Mouse (Mus musculus): Measurements from ENCODE around the gene E130114P18Rik. TPM values are rescaled to one million over a fixed set of nuclear protein-coding genes. Genes with fewer than 3 reads are reported as not detected.

E130114P18Rik gene
- polyA plus RNA-seq (2015; fragmentation: Nextera tagmentation; extraction: Ambion mirVana): 19.1 and 20.6 TPM in 2 replicates

DNA sequence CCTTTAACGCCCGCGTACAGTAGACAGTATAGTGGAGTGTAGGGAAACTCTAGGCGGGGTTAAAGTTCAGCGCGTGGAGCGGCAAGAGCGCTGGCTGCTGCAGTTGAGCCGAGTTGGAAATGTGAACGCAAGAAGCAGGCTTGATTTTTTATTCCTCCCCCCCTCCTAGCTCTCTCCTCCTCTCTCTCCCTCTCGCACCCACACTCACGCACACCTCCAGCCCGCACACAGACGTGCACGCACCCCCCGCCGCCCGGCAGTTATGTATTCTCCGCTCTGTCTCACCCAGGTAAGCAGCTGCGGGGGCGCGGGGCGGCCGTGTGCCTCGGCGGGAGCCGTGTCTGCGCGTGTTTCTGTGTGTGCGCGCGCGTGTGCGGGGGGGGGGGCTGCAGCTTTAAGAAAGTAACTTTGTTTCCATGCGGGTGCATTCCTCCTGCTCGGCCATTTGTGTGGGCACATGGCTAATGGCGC, at the start of gene E130114P18Rik:
TSS of gene E130114P18Rik (minus strand) at position 373 of the 471 bp plus-strand sequence.

DNA sequence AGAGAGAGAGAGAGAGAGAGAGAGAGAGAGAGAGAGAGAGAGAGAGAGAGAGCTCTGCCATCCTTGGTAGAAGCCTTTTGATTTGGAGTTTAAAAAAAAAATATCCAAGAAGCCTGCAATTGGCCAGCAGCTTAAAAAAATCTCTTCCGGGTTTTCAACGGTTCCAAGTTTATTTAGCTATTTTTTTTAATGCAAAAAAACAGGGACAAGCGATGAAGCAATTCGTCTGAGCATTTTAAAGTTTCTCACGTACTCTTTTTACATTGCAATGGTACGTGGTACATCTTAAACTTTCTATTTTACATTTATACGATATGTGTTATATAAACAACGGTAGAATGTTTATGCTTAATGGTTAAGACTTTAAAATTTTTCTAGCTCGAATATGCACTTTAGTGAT, 5.2 kb downstream of the E130114P18Rik start, which contains the start of gene Nfia:
TSS of gene Nfia (plus strand) at position 94 of the 400 bp plus-strand sequence.

Other genes starting within 250 kb of the E130114P18Rik start
- gene Nfia, start 5.3 kb downstream of the E130114P18Rik start, polyA plus RNA-seq (2015; fragmentation: Nextera tagmentation; extraction: Ambion mirVana): 39.9 and 41.7 TPM in 2 replicates

Data from neural tube, postnatal 0 days (tissue).